Mouse (Mus musculus): ENCODE data around the gene Fryl. TPM values are rescaled to one million over a fixed set of nuclear protein-coding genes. Genes with fewer than 3 reads are reported as not detected.

Fryl gene
- 158 and 166 TPM in 2 replicates for polyA plus RNA-seq (2012; rRNA removed)

GRCm38 (mm10) chr5:73256352-73257065 lies at the start of gene Fryl:
Fryl (minus strand) TSS chr5:73256619.

GRCm38 (mm10) chr5:73292502-73293457 lies 36.4 kb upstream of the Fryl start, which contains the start of gene Ociad1:
Ociad1 (plus strand) TSS chr5:73292784.

GRCm38 (mm10) chr5:73006784-73007581 lies 249.4 kb downstream of the Fryl start, which contains the start of gene Slc10a4:
Slc10a4 (plus strand) TSS chr5:73006883.

GRCm38 (mm10) chr5:72974602-72975001 lies 281.8 kb downstream of the Fryl start, which contains the start of gene Gm10135:
Gm10135 (minus strand) TSS chr5:72974702.

Other genes with a start within 250 kb of the Fryl start
- gene Slc10a4, start 249.7 kb downstream of the Fryl start, polyA plus RNA-seq (2012; rRNA removed) = 2.4 and 3.7 TPM in 2 replicates
- gene Ociad1, start 36.2 kb upstream of the Fryl start, polyA plus RNA-seq (2012; rRNA removed) = 40.6 and 47.0 TPM in 2 replicates
- gene Ociad2, start 84.4 kb upstream of the Fryl start, polyA plus RNA-seq (2012; rRNA removed) = 12.2 and 13.3 TPM in 2 replicates
- 8.3 and 9.5 TPM in 2 replicates for gene Cwh43, start 149.5 kb upstream of the Fryl start, polyA plus RNA-seq (2012; rRNA removed)
- gene Dcun1d4, start 224.4 kb upstream of the Fryl start, polyA plus RNA-seq (2012; rRNA removed) = 2.3 and 2.7 TPM in 2 replicates